Mouse (Mus musculus): ENCODE results near the gene Hist1h4m.
A peak's percentile ranks its signal among the peaks of the same experiment; 100 is the strongest.
"Not testable (repeated sequence)": the region's sequence is repeated elsewhere in the genome, so short reads cannot be mapped to it uniquely, and the experiment has no call there.

Hist1h4m gene

GRCm38 (mm10) chr13:21811539-21811938, at the start of gene Hist1h4m:
Hist1h4m (plus strand) TSS chr13:21811746.
- DNase-seq (ENCODE audit: extremely low spot score) = not testable (repeated sequence)

GRCm38 (mm10) chr13:21778814-21779766, 32.5 kb upstream of the Hist1h4m start:
- peak; percentile 85 for DNase-seq (ENCODE audit: extremely low spot score)

- peak; percentile 92 for DNase-seq (ENCODE audit: extremely low spot score)
These were observed 31.5 kb upstream of the Hist1h4m start, which contains the start of gene Hist1h1b for GRCm38 (mm10) chr13:21779767-21780731. Hist1h1b (minus strand) TSS chr13:21780625.

- peak; percentile 50 for DNase-seq (ENCODE audit: extremely low spot score)
These were observed 30.5 kb upstream of the Hist1h4m start for GRCm38 (mm10) chr13:21781021-21781555.

GRCm38 (mm10) chr13:21781639-21782038, 29.9 kb upstream of the Hist1h4m start:
- DNase-seq (ENCODE audit: extremely low spot score) = no peak

GRCm38 (mm10) chr13:21782361-21783254, 28.9 kb upstream of the Hist1h4m start:
- DNase-seq (ENCODE audit: extremely low spot score) = peak; percentile 82

GRCm38 (mm10) chr13:21783255-21783617, 28.3 kb upstream of the Hist1h4m start, which contains the start of gene Hist1h3i:
Hist1h3i (minus strand) TSS chr13:21783370.
- peak; percentile 91 for DNase-seq (ENCODE audit: extremely low spot score)

GRCm38 (mm10) chr13:21783734-21784161, 27.8 kb upstream of the Hist1h4m start:
- peak; percentile 76 for DNase-seq (ENCODE audit: extremely low spot score)

- DNase-seq (ENCODE audit: extremely low spot score) = peak; percentile 45
These were observed 27.2 kb upstream of the Hist1h4m start for GRCm38 (mm10) chr13:21784311-21784710.

- DNase-seq (ENCODE audit: extremely low spot score) = peak; percentile 74
These were observed 25.2 kb upstream of the Hist1h4m start for GRCm38 (mm10) chr13:21786189-21786898.

GRCm38 (mm10) chr13:21786899-21787629, 24.5 kb upstream of the Hist1h4m start, which contains the start of the genes Hist1h2an and Hist1h2bp:
Hist1h2an (minus strand) TSS chr13:21787218.
Hist1h2bp (plus strand) TSS chr13:21787461.
- peak; percentile 95 for DNase-seq (ENCODE audit: extremely low spot score)

- peak; percentile 63 for DNase-seq (ENCODE audit: extremely low spot score)
These were observed 23.6 kb upstream of the Hist1h4m start for GRCm38 (mm10) chr13:21787760-21788593.

GRCm38 (mm10) chr13:21789925-21790324, 21.6 kb upstream of the Hist1h4m start:
- DNase-seq (ENCODE audit: extremely low spot score) = no peak

GRCm38 (mm10) chr13:21790601-21791283, 20.8 kb upstream of the Hist1h4m start:
- DNase-seq (ENCODE audit: extremely low spot score) = peak; percentile 57

- DNase-seq (ENCODE audit: extremely low spot score) = no peak
These were observed 16.0 kb upstream of the Hist1h4m start for GRCm38 (mm10) chr13:21795584-21795983.

GRCm38 (mm10) chr13:21797163-21797562, 14.4 kb upstream of the Hist1h4m start:
- not testable (repeated sequence) for DNase-seq (ENCODE audit: extremely low spot score)

- not testable (repeated sequence) for DNase-seq (ENCODE audit: extremely low spot score)
These were observed 8.5 kb upstream of the Hist1h4m start for GRCm38 (mm10) chr13:21803058-21803457.

Data from embryo, embryonic 9.5 days (tissue).